Mouse (Mus musculus) effector memory CD4-positive, alpha-beta T cell, adult 7 months (primary cell): Measurements from ENCODE around the gene Zfp292. TPM values are rescaled to one million over a fixed set of nuclear protein-coding genes. Genes with fewer than 3 reads are reported as not detected.

ENCODE experiments used
- polyA plus RNA-seq: library from polyadenylated mRNA; unstranded; fragments of 100-300 nt; shearing (Covaris generic); gene quantifications from one replicate; pipeline ENCODE4 v1.2.1, GENCODE M21; 2017

Zfp292 gene
- 39.7 TPM for polyA plus RNA-seq

DNA sequence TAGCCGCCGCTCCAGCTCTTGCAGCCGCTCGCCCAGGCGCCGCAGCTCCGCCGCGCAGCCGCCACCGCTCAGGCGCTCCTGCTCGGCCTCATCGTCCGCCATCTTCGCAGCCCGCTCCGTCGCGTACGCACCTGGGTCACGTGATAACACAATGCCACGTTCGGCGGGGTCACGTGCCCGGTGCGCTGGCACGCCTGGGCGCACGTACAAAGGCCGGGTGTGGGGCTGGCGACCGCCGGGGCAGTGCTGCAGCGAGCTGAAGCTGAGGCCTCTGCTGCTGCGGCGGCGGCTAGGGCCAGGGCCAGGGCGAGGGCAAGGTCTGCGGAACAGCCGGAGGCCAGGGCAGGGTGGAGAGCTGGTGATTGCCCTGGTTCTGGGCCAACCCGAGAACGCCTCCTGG lies at the start of gene Zfp292:
Gene Zfp292, minus strand, starts transcription at position 143 of the 400 bp plus-strand sequence.

GRCm38 (mm10) chr4:34893479-34893878 lies 10.7 kb upstream of the Zfp292 start, which contains the start of gene Cga:
Gene Cga, plus strand, starts transcription at chr4:34893779.

DNA sequence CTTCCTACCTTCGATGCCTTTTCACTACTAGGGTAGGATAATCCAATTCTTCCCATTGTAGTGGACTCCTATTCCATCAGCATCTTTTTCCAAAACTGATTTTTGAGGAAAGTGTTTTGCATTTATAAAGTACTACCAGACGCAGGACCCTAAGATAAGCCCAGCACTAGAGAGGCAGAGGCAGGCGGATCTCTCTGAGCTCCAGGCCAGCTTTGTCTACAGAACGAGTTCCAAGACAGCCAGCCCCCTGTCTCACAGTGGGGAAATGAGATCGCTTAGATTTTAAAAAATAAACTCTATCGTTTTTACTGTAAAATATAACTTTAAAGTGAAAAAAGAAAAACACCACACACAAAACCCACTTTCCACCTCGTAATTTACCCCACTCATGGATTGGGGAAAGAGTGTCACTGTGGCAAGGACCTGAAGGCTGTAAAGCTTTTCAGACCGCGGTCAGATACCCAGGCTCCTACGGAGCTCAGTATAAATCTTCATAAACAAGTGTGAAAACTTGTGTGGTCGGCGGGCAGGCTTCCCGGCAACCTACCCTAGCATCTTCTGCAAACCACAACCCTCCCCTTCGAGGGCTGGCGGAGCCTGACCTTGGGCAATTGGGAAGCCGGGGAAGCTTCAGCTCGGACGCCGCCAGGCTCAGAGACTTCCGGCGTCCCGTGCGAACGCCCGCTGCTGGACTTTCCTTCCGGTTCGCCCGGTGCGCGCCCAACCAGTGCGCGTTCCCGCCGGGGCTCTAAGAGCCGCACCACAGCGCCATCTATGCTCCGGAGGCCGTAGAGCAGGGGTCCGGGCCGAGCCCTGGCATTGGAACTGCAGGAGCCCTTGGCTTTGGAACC lies 104.9 kb downstream of the Zfp292 start, which contains the start of gene Smim8:
Gene Smim8, minus strand, starts transcription at position 747 of the 851 bp plus-strand sequence.

GRCm38 (mm10) chr4:34756163-34756562 lies 126.6 kb downstream of the Zfp292 start, which contains the start of gene Gm136:
Gene Gm136, minus strand, starts transcription at chr4:34756263.

Other genes starting within 250 kb of the Zfp292 start
- 7.4 TPM for gene Slc35a1, start 195.5 kb downstream of the Zfp292 start, polyA plus RNA-seq
- not detected for gene Cfap206, start 152.8 kb downstream of the Zfp292 start, polyA plus RNA-seq
- not detected for gene Gm136, start 126.7 kb downstream of the Zfp292 start, polyA plus RNA-seq
- gene Smim8, start 104.5 kb downstream of the Zfp292 start, polyA plus RNA-seq, result 18.8 TPM
- not detected for gene Cga, start 10.8 kb upstream of the Zfp292 start, polyA plus RNA-seq